Mouse (Mus musculus): Measurements from ENCODE around the gene Sord. TPM values are rescaled to one million over a fixed set of nuclear protein-coding genes. Genes with fewer than 3 reads are reported as not detected.

Gene Sord
- polyA plus RNA-seq, 1 experiment from 2014 or later, result 18.8 TPM

GRCm38 (mm10) chr2:122243671-122244131 lies 9.2 kb downstream of the Sord start:
- Histone ChIP-seq H3K9ac (no peak overlapping the region), H3K4me2 (no peak overlapping the region), H3K36me3 (ENCODE audit: poor library complexity, severe bottlenecking) (peaks cover 6% of the 10 kb centered on the region; the same call in 1 of the 2 replicates), H3K27me3 (no peaks in the 10 kb centered on the region), H3K9me3 (replicated peaks) (no peaks in the 10 kb centered on the region), H3K4me3 (no peak overlapping the region), H3K27ac (no peak overlapping the region), H3K4me1 (no peaks in the 10 kb centered on the region)
- WGBS, result 4% methylated on average over 3 of the region's 3 CpGs
- peak; percentile 78 for ATAC-seq

GRCm38 (mm10) chr2:122247786-122248185 lies 13.2 kb downstream of the Sord start:
- Histone ChIP-seq H3K36me3 (ENCODE audit: poor library complexity, severe bottlenecking) (peaks cover 8% of the 10 kb centered on the region; the same call in 1 of the 2 replicates), H3K27ac (no peak overlapping the region), H3K4me2 (no peak overlapping the region), H3K27me3 (no peaks in the 10 kb centered on the region), H3K9me3 (replicated peaks) (no peaks in the 10 kb centered on the region), H3K4me3 (no peak overlapping the region), H3K9ac (no peak overlapping the region), H3K4me1 (no peaks in the 10 kb centered on the region)
- ATAC-seq, result no peak
- WGBS, result 90% methylated on average over 10 of the region's 10 CpGs

GRCm38 (mm10) chr2:122255997-122256396 lies 21.4 kb downstream of the Sord start:
- Histone ChIP-seq H3K36me3 (ENCODE audit: poor library complexity, severe bottlenecking) (no peaks in the 10 kb centered on the region), H3K27me3 (no peaks in the 10 kb centered on the region), H3K9ac (no peak overlapping the region), H3K9me3 (replicated peaks) (no peaks in the 10 kb centered on the region), H3K4me2 (no peak overlapping the region), H3K4me1 (no peaks in the 10 kb centered on the region), H3K4me3 (no peak overlapping the region), H3K27ac (no peak overlapping the region)
- no peak for ATAC-seq
- 95% methylated on average over 5 of the region's 5 CpGs for WGBS

GRCm38 (mm10) chr2:122260729-122261128 lies 26.2 kb downstream of the Sord start:
- Histone ChIP-seq H3K4me3 (no peak overlapping the region), H3K27me3 (no peaks in the 10 kb centered on the region), H3K9me3 (replicated peaks) (no peaks in the 10 kb centered on the region), H3K9ac (no peak overlapping the region), H3K4me2 (no peak overlapping the region), H3K36me3 (ENCODE audit: poor library complexity, severe bottlenecking) (peaks cover 7% of the 10 kb centered on the region; the same call in 1 of the 2 replicates), H3K27ac (no peak overlapping the region), H3K4me1 (peaks cover 22% of the 10 kb centered on the region)
- ATAC-seq, result no peak
- WGBS, result 85% methylated on average over 5 of the region's 5 CpGs

- no peak overlapping the region for H3K27ac ChIP-seq
- no peak overlapping the region for H3K4me3 ChIP-seq
- no peaks in the 10 kb centered on the region for H3K9me3 ChIP-seq (replicated peaks)
- WGBS, result 21% methylated on average over 3 of the region's 3 CpGs
- H3K27me3 ChIP-seq, result no peaks in the 10 kb centered on the region
- H3K9ac ChIP-seq, result no peak overlapping the region
- H3K4me2 ChIP-seq, result no peak overlapping the region
- H3K36me3 ChIP-seq (ENCODE audit: poor library complexity, severe bottlenecking), result peaks cover 7% of the 10 kb centered on the region; the same call in 1 of the 2 replicates
- peaks cover 22% of the 10 kb centered on the region for H3K4me1 ChIP-seq
- peak; percentile 61; the same call in 1 of the 2 replicates for ATAC-seq
Measured at GRCm38 (mm10) chr2:122264690-122265089, 30.1 kb downstream of the Sord start.

- H3K4me3 ChIP-seq, result no peak overlapping the region
- 91% methylated on average over 7 of the region's 7 CpGs for WGBS
- no peaks in the 10 kb centered on the region for H3K9me3 ChIP-seq (replicated peaks)
- no peak overlapping the region for H3K9ac ChIP-seq
- H3K4me1 ChIP-seq, result peaks cover 22% of the 10 kb centered on the region
- no peak overlapping the region for H3K4me2 ChIP-seq
- peaks cover 3% of the 10 kb centered on the region; the same call in 1 of the 2 replicates for H3K36me3 ChIP-seq (ENCODE audit: poor library complexity, severe bottlenecking)
- no peak overlapping the region for H3K27ac ChIP-seq
- H3K27me3 ChIP-seq, result no peaks in the 10 kb centered on the region
- no peak for ATAC-seq
Measured at GRCm38 (mm10) chr2:122266407-122267193, 32.1 kb downstream of the Sord start.

- Histone ChIP-seq H3K36me3 (ENCODE audit: poor library complexity, severe bottlenecking) (no peaks in the 10 kb centered on the region), H3K9ac (no peak overlapping the region), H3K4me3 (no peak overlapping the region), H3K4me1 (no peaks in the 10 kb centered on the region), H3K4me2 (no peak overlapping the region), H3K27me3 (no peaks in the 10 kb centered on the region), H3K27ac (no peak overlapping the region), H3K9me3 (replicated peaks) (no peaks in the 10 kb centered on the region)
- WGBS, result 97% methylated on average over 3 of the region's 3 CpGs
- ATAC-seq, result no peak
Measured at GRCm38 (mm10) chr2:122278769-122279168, 44.2 kb downstream of the Sord start.

- no peaks in the 10 kb centered on the region for H3K9me3 ChIP-seq (replicated peaks)
- H3K27me3 ChIP-seq, result no peaks in the 10 kb centered on the region
- no peak overlapping the region for H3K4me3 ChIP-seq
- H3K36me3 ChIP-seq (ENCODE audit: poor library complexity, severe bottlenecking), result no peaks in the 10 kb centered on the region
- no peak overlapping the region for H3K9ac ChIP-seq
- WGBS, result 90% methylated on average over 9 of the region's 9 CpGs
- ATAC-seq, result no peak
- H3K4me1 ChIP-seq, result no peaks in the 10 kb centered on the region
- H3K4me2 ChIP-seq, result no peak overlapping the region
- H3K27ac ChIP-seq, result no peak overlapping the region
Measured at GRCm38 (mm10) chr2:122284091-122284490, 49.5 kb downstream of the Sord start.

GRCm38 (mm10) chr2:122286137-122286536 lies 51.6 kb downstream of the Sord start:
- no peak overlapping the region for H3K4me2 ChIP-seq
- H3K4me3 ChIP-seq, result no peak overlapping the region
- H3K27me3 ChIP-seq, result no peaks in the 10 kb centered on the region; the same call in 1 of the 2 replicates
- no peak for ATAC-seq
- no peak overlapping the region for H3K9ac ChIP-seq
- 68% methylated on average over 7 of the region's 7 CpGs for WGBS
- no peaks in the 10 kb centered on the region for H3K9me3 ChIP-seq (replicated peaks)
- no peak overlapping the region for H3K27ac ChIP-seq
- H3K36me3 ChIP-seq (ENCODE audit: poor library complexity, severe bottlenecking), result no peaks in the 10 kb centered on the region
- H3K4me1 ChIP-seq, result no peaks in the 10 kb centered on the region

- Histone ChIP-seq H3K27ac (no peak overlapping the region), H3K27me3 (peaks cover 68% of the 10 kb centered on the region), H3K9ac (no peak overlapping the region), H3K36me3 (ENCODE audit: poor library complexity, severe bottlenecking) (no peaks in the 10 kb centered on the region), H3K4me3 (no peak overlapping the region), H3K9me3 (replicated peaks) (no peaks in the 10 kb centered on the region), H3K4me2 (no peak overlapping the region), H3K4me1 (peaks cover 23% of the 10 kb centered on the region)
- WGBS, result 5% methylated on average over 7 of the region's 7 CpGs
- ATAC-seq, result no peak
Measured at GRCm38 (mm10) chr2:122294916-122295315, 60.4 kb downstream of the Sord start.

GRCm38 (mm10) chr2:122297271-122298095 lies 62.9 kb downstream of the Sord start:
- H3K9ac ChIP-seq, result no peak overlapping the region
- under 1% methylated on average over 35 of the region's 35 CpGs for WGBS
- no peak for ATAC-seq

GRCm38 (mm10) chr2:122298096-122298499 lies 63.5 kb downstream of the Sord start, which contains the start of gene Duox2:
Gene Duox2 (minus strand): TSS chr2:122298449.
- H3K9ac ChIP-seq, result no peak within 1 kb of the TSS
- no peak within 1 kb of the TSS for H3K27ac ChIP-seq
- no peak for ATAC-seq

More at GRCm38 (mm10) chr2:122297271-122298095, 62.9 kb downstream of the Sord start:
- Histone ChIP-seq H3K4me1 (peaks cover 39% of the 10 kb centered on the region), H3K36me3 (ENCODE audit: poor library complexity, severe bottlenecking) (no peaks in the 10 kb centered on the region), H3K27ac (no peak overlapping the region), H3K9me3 (replicated peaks) (no peaks in the 10 kb centered on the region), H3K4me2 (peak overlapping the region; percentile 37), H3K4me3 (peak overlapping the region; percentile 28), H3K27me3 (peaks cover 93% of the 10 kb centered on the region)

More at GRCm38 (mm10) chr2:122298096-122298499, 63.5 kb downstream of the Sord start, which contains the start of gene Duox2:
- no peaks in the 10 kb centered on the region for H3K36me3 ChIP-seq (ENCODE audit: poor library complexity, severe bottlenecking)
- H3K4me3 ChIP-seq, result peak within 1 kb of the TSS; percentile 28
- no peaks in the 10 kb centered on the region for H3K9me3 ChIP-seq (replicated peaks)
- WGBS, result under 1% methylated on average over 13 of the region's 13 CpGs
- peaks cover 39% of the 10 kb centered on the region for H3K4me1 ChIP-seq
- H3K27me3 ChIP-seq, result peaks cover 99% of the 10 kb centered on the region
- H3K4me2 ChIP-seq, result peak within 1 kb of the TSS; percentile 49

Measured in forebrain, embryonic 13.5 days (tissue).